Mouse (Mus musculus) C2C12 (cell line): ENCODE measurements around the gene Fer. TPM values are rescaled to one million over a fixed set of nuclear protein-coding genes. Genes with fewer than 3 reads are reported as not detected.

Experiments
- H3K27me3 ChIP-seq: one replicate; pipeline ENCODE4 v1.6.1; 2011; ENCODE audit not compliant: control insufficient read depth, insufficient read depth, insufficient read length
- H3K36me3 ChIP-seq: one replicate; pipeline ENCODE4 v1.6.1; 2011; ENCODE audit not compliant: control insufficient read depth, insufficient read depth
- H3K4me3 ChIP-seq: one replicate; pipeline ENCODE4 v1.5.1; 2011; ENCODE audit warnings: mild to moderate bottlenecking, control low read depth; ENCODE audit not compliant: poor library complexity, insufficient read depth, severe bottlenecking
- H3K79me2 ChIP-seq: one replicate; pipeline ENCODE4 v1.6.1; 2011; ENCODE audit not compliant: control insufficient read depth, insufficient read depth
- H3K79me3 ChIP-seq: one replicate; pipeline ENCODE4 v1.6.1; 2011; ENCODE audit warnings: low read depth, control low read depth
- H3ac ChIP-seq: one replicate; pipeline ENCODE3; 2011; ENCODE audit warnings: low read depth; ENCODE audit not compliant: control insufficient read depth, insufficient read length
- CEBPB ChIP-seq: IDR thresholded peaks from one replicate; pipeline ENCODE4 v1.6.1; 2011; ENCODE audit warnings: low read depth, mild to moderate bottlenecking, control low read depth, moderate library complexity
- CTCF ChIP-seq: IDR thresholded peaks from one replicate; pipeline ENCODE4 v1.5.1; 2011; ENCODE audit not compliant: control insufficient read depth, insufficient read depth, insufficient read length
- FOSL1 ChIP-seq: IDR thresholded peaks from one replicate; pipeline ENCODE4 v1.8.0; 2011; ENCODE audit warnings: mild to moderate bottlenecking, low read length; ENCODE audit not compliant: poor library complexity, insufficient read depth, severe bottlenecking
- MAX ChIP-seq: IDR thresholded peaks from one replicate; pipeline ENCODE4 v1.6.1; 2011; ENCODE audit warnings: mild to moderate bottlenecking, control low read depth
- MYOD1 ChIP-seq: IDR thresholded peaks from one replicate; pipeline ENCODE4 v1.6.1; 2011; ENCODE audit warnings: low read depth; ENCODE audit not compliant: control insufficient read depth, insufficient read length
- MYOG ChIP-seq: IDR thresholded peaks from one replicate; pipeline ENCODE4 v1.6.1; 2011; ENCODE audit not compliant: control insufficient read depth, insufficient read length; ENCODE audit errors: extremely low read depth
- USF1 ChIP-seq: IDR thresholded peaks from one replicate; pipeline ENCODE4 v1.6.1; 2011; ENCODE audit warnings: low read depth, mild to moderate bottlenecking, control low read depth, moderate library complexity
- polyA plus RNA-seq: library from polyadenylated mRNA; unstranded; fragments of >200 nt; fragmentation: generic; extraction: Trizol; gene quantifications from one replicate; pipeline ENCODE4 v1.2.1, GENCODE M21; 2012; ENCODE audit warnings: missing spikeins

Gene Fer
- polyA plus RNA-seq, 1 experiment, result 8.8 TPM

GRCm38 (mm10) chr17:63980167-63980566 lies 117.3 kb downstream of the Fer start:
- no peak overlapping the region for H3ac ChIP-seq
- no peaks in the 10 kb centered on the region for H3K79me2 ChIP-seq
- no peaks in the 10 kb centered on the region for H3K79me3 ChIP-seq
- TF ChIP-seq MYOD1, result no peak
- no peak for TF ChIP-seq FOSL1
- H3K27me3 ChIP-seq, result no peaks in the 10 kb centered on the region
- no peaks in the 10 kb centered on the region for H3K36me3 ChIP-seq
- H3K4me3 ChIP-seq, result no peak overlapping the region

- no peaks in the 10 kb centered on the region for H3K27me3 ChIP-seq
- TF ChIP-seq FOSL1, result no peak
- H3K79me3 ChIP-seq, result no peaks in the 10 kb centered on the region
- H3ac ChIP-seq, result no peak overlapping the region
- H3K4me3 ChIP-seq, result no peak overlapping the region
- H3K79me2 ChIP-seq, result no peaks in the 10 kb centered on the region
- no peaks in the 10 kb centered on the region for H3K36me3 ChIP-seq
Measured at GRCm38 (mm10) chr17:63988710-63989109, 125.8 kb downstream of the Fer start.

GRCm38 (mm10) chr17:63991160-63991559 lies 128.3 kb downstream of the Fer start:
- Histone ChIP-seq H3K79me2 (no peaks in the 10 kb centered on the region), H3K79me3 (no peaks in the 10 kb centered on the region), H3K27me3 (no peaks in the 10 kb centered on the region), H3ac (no peak overlapping the region), H3K4me3 (no peak overlapping the region), H3K36me3 (peaks cover 5% of the 10 kb centered on the region)
- TF ChIP-seq USF1 (no peak), FOSL1 (no peak), MAX (no peak), CEBPB (no peak), MYOG (no peak), CTCF (no peak), MYOD1 (no peak)

- H3ac ChIP-seq, result no peak overlapping the region
- H3K79me2 ChIP-seq, result no peaks in the 10 kb centered on the region
- peaks cover 5% of the 10 kb centered on the region for H3K36me3 ChIP-seq
- H3K4me3 ChIP-seq, result no peak overlapping the region
- H3K79me3 ChIP-seq, result no peaks in the 10 kb centered on the region
- no peak for TF ChIP-seq MYOG
- no peaks in the 10 kb centered on the region for H3K27me3 ChIP-seq
Measured at GRCm38 (mm10) chr17:63995921-63996320, 133.1 kb downstream of the Fer start.

- no peak overlapping the region for H3K4me3 ChIP-seq
Measured at GRCm38 (mm10) chr17:63997643-63998042, 134.8 kb downstream of the Fer start.

GRCm38 (mm10) chr17:64003444-64003843 lies 140.6 kb downstream of the Fer start:
- H3K79me2 ChIP-seq, result no peaks in the 10 kb centered on the region
- no peaks in the 10 kb centered on the region for H3K79me3 ChIP-seq
- TF ChIP-seq CTCF (no peak), CEBPB (no peak), MAX (no peak), FOSL1 (peak; percentile 38), MYOG (no peak)
- H3K27me3 ChIP-seq, result no peaks in the 10 kb centered on the region
- H3K4me3 ChIP-seq, result no peak overlapping the region
- H3K36me3 ChIP-seq, result no peaks in the 10 kb centered on the region
- no peak overlapping the region for H3ac ChIP-seq

More at GRCm38 (mm10) chr17:63997643-63998042, 134.8 kb downstream of the Fer start:
- no peak overlapping the region for H3ac ChIP-seq
- H3K27me3 ChIP-seq, result no peaks in the 10 kb centered on the region
- no peaks in the 10 kb centered on the region for H3K79me3 ChIP-seq
- no peaks in the 10 kb centered on the region for H3K79me2 ChIP-seq
- TF ChIP-seq CTCF (no peak), MAX (no peak), MYOD1 (no peak), MYOG (no peak), CEBPB (no peak), FOSL1 (no peak), USF1 (no peak)
- H3K36me3 ChIP-seq, result peaks cover 5% of the 10 kb centered on the region

GRCm38 (mm10) chr17:64005575-64006249 lies 142.8 kb downstream of the Fer start:
- no peaks in the 10 kb centered on the region for H3K36me3 ChIP-seq

More at GRCm38 (mm10) chr17:64005575-64006249, 142.8 kb downstream of the Fer start:
- Histone ChIP-seq H3K79me3 (no peaks in the 10 kb centered on the region), H3K4me3 (no peak overlapping the region), H3K79me2 (no peaks in the 10 kb centered on the region), H3K27me3 (no peaks in the 10 kb centered on the region), H3ac (no peak overlapping the region)
- TF ChIP-seq USF1 (no peak), MYOG (no peak), CTCF (no peak), FOSL1 (no peak), MYOD1 (no peak), MAX (no peak), CEBPB (no peak)
